Mouse (Mus musculus): ENCODE results near the gene Dach2. TPM values are rescaled to one million over a fixed set of nuclear protein-coding genes. Genes with fewer than 3 reads are reported as not detected.

Dach2 gene
- total RNA-seq, 4 experiments from 2014 or later, result 0.53 to 1.4 (median 0.68) TPM

Other genes starting within 250 kb of the Dach2 start
- gene Chm, start 112.0 kb upstream of the Dach2 start, total RNA-seq (2022), result 10 to 100 TPM; 38.5 to 45.4 (median 41.9) TPM